Mouse (Mus musculus) layer of hippocampus, adult 2 months (tissue): ENCODE results near the gene Cd28. TPM values are rescaled to one million over a fixed set of nuclear protein-coding genes. Genes with fewer than 3 reads are reported as not detected.

ENCODE experiments used
- DNase-seq, 2 experiments: peaks; one replicate each; pipeline ENCODE4 v3.0.0; 2022; ENCODE audit warnings: low spot score in 2 of 2
- H3K27ac ChIP-seq: fragments of 200-600 bp; 2 replicates; pipeline ENCODE4 v1.8.1; 2022
- H3K4me3 ChIP-seq: fragments of 200-600 bp; 2 replicates; pipeline ENCODE4 v1.8.1; 2022; ENCODE audit warnings: mild to moderate bottlenecking
- CTCF ChIP-seq: fragments of 200-600 bp; conservative IDR thresholded peaks from 2 replicates; pipeline ENCODE4 v1.8.1; 2022; ENCODE audit warnings: antibody characterized with exemption, mild to moderate bottlenecking, moderate library complexity
- total RNA-seq, 2 experiments: library from RNA; stranded (reverse); gene quantifications; 2 replicates each; pipeline ENCODE4 v1.2.3; 2021

Gene Cd28
- total RNA-seq, 2 experiments from 2014 or later = 0.15 to 0.17 TPM

GRCm38 (mm10) chr1:60735072-60735907 lies 18.7 kb downstream of the Cd28 start:
- no peak overlapping the region for H3K4me3 ChIP-seq
- no peak overlapping the region for H3K27ac ChIP-seq
- TF ChIP-seq CTCF = no peak
- no peak for DNase-seq

GRCm38 (mm10) chr1:60735908-60736280 lies 19.3 kb downstream of the Cd28 start:
- H3K27ac ChIP-seq = no peak overlapping the region
- TF ChIP-seq CTCF = no peak
- DNase-seq = no peak

DNA sequence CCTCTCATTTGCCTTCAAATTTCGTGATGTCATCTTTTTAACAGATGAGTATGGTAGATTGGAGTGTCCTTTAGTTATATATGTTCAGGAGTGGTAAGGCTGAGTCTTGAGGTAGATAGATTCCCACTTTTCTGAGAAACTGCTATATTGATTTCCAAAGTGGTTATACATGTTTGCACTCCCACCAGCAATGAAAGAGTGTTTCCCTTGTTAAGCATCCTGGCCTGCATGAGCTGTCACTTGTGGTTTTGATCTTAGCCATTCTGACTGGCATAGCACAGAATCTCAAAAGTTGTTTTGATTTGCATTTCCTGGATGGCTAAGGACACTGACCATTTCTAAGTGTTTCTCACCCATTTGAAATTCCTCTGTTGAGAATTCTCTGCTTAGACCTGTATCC lies 27.7 kb downstream of the Cd28 start:
- no peak for TF ChIP-seq CTCF
- no peak overlapping the region for H3K27ac ChIP-seq
- no peak for DNase-seq
- H3K4me3 ChIP-seq = no peak overlapping the region

More at GRCm38 (mm10) chr1:60735908-60736280, 19.3 kb downstream of the Cd28 start:
- H3K4me3 ChIP-seq = no peak overlapping the region

GRCm38 (mm10) chr1:60745664-60746063 lies 29.1 kb downstream of the Cd28 start:
- H3K4me3 ChIP-seq = no peak overlapping the region
- no peak for DNase-seq
- H3K27ac ChIP-seq = no peak overlapping the region
- TF ChIP-seq CTCF = no peak

DNA sequence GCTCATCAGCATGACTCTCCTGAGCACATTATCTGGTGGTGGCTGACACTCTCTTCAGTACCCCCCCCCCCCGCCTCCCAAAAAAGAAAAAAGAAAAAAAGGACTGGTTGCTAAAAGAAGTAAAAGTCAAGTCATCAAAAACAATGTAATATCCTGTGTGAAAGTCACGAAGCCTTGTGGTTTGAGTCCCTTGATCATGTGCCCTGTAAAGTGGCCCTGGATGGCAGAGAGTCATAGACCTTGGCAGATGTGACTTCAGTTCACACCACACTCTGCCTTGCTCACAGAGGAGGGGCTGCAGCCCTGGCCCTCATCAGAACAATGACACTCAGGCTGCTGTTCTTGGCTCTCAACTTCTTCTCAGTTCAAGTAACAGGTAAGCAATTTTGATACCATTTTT lies 29.6 kb downstream of the Cd28 start:
- DNase-seq = no peak
- Histone ChIP-seq H3K27ac (no peak overlapping the region), H3K4me3 (no peak overlapping the region)
- TF ChIP-seq CTCF = no peak

DNA sequence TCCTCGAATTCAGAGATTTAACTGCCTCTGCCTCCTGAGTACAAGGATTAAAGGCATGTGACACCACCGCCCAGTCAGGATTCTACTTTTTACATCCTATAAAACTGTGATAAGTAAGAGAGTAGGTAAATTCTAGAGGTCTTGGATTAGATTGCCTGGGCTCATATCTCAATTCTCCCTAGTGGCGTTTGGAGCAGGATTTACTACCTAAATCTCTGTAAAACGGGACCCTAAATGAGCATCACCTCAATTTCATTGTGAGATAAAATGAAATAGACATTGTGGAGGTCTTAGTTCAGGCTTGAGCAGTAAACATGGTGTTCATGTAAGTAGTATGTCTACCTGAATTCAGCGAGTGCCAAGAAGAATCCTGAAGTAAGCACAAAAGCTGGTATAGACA lies 30.3 kb downstream of the Cd28 start:
- no peak overlapping the region for H3K27ac ChIP-seq
- no peak overlapping the region for H3K4me3 ChIP-seq
- no peak for TF ChIP-seq CTCF
- no peak for DNase-seq

DNA sequence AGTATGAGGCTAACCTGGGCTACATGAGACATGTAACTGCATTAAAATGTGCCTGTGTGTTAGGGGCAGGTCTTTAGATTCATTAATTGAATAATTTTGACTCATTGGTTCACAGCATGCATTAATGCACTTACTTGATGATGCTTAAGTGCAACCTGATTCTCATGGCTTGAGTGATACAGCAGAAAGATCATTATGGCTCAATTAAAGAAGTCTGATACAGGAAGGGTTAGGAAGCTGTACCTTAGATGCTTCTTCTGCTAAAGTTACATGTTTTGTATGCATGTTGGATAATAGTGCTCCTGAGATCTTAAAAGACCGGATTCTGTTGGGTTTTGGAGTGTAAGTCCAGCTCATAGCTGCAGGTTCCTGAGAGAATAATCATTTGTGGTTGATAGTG lies 31.7 kb downstream of the Cd28 start:
- H3K4me3 ChIP-seq = no peak overlapping the region
- no peak overlapping the region for H3K27ac ChIP-seq
- no peak for DNase-seq
- TF ChIP-seq CTCF = no peak

GRCm38 (mm10) chr1:60748936-60749335 lies 32.3 kb downstream of the Cd28 start:
- no peak for TF ChIP-seq CTCF
- no peak overlapping the region for H3K4me3 ChIP-seq

GRCm38 (mm10) chr1:60749346-60749840 lies 32.8 kb downstream of the Cd28 start:
- no peak for TF ChIP-seq CTCF

More at GRCm38 (mm10) chr1:60748936-60749335, 32.3 kb downstream of the Cd28 start:
- no peak for DNase-seq
- H3K27ac ChIP-seq = no peak overlapping the region

DNA sequence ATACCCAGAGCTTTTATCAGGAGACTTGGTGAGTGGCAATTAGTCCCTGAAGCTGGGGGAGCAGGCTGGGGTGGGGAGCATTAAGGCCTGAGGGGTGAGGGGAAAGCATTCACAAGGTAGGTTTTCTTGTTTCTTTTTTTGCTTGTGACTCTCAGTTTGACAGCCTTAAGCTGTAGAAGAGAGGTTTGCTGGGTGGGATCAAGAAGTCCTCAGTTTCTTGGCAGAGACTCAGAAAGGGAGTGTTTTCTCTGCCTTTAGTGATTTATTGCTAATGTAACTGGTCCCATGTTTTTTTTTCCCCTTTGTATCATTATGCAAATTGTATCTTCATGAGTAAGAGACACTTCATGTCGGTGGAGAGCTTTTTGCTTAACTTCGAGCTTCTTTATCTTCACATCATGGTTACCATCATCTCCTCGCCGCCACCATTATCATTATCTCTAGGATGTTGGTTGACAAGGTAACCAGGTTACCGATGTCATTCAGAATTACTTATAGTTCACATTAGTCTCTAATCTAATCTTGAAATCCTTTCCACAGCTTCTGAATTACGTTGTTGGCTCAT lies 33.7 kb downstream of the Cd28 start:
- H3K4me3 ChIP-seq = no peak overlapping the region
- no peak overlapping the region for H3K27ac ChIP-seq
- DNase-seq = no peak
- no peak for TF ChIP-seq CTCF

More at GRCm38 (mm10) chr1:60749346-60749840, 32.8 kb downstream of the Cd28 start:
- H3K27ac ChIP-seq = no peak overlapping the region
- no peak overlapping the region for H3K4me3 ChIP-seq
- no peak for DNase-seq

- no peak overlapping the region for H3K4me3 ChIP-seq
- TF ChIP-seq CTCF = no peak
- no peak overlapping the region for H3K27ac ChIP-seq
- DNase-seq = no peak
These were observed 34.4 kb downstream of the Cd28 start for GRCm38 (mm10) chr1:60751011-60751410.

DNA sequence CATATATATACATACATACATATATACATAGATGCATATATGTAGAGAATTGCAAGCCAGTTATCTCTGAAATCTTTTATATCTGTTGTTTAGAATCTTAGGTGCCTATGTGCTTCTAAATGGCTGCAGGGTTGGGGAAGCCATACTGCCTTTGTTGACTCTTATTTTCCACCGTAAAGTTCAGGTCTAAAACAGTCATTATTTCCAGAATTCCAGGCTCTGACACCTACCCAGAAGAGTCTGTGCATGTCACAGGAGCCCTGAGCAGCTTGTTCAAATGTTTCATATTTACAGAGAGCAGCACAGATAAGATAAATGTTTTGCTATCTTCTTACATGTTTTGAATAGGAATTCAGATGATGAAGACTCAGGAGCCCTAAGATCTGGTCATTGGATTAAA lies 36.4 kb downstream of the Cd28 start:
- DNase-seq = no peak
- no peak overlapping the region for H3K4me3 ChIP-seq
- H3K27ac ChIP-seq = no peak overlapping the region
- TF ChIP-seq CTCF = no peak

DNA sequence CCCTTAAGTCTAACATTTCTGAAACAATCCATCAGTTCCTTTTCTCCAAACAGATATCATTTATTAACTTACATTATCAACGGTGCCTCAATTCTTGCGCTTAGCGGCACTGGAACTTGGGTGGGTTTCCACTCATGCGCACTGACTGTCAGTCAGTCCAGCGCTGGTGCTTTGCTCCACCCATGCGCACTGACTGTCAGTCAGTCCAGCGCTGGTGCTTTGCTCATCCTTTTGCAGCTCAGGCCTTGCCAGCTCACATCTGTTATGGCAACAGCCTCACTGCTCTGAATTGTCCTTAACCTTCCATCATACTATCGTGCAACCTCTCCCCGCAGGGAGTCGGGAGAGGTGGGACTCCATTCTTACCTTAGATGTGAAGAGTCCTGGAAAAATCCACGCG lies 37.4 kb downstream of the Cd28 start:
- TF ChIP-seq CTCF = no peak
- no peak for DNase-seq
- H3K27ac ChIP-seq = no peak overlapping the region
- H3K4me3 ChIP-seq = no peak overlapping the region
